Mouse (Mus musculus): ENCODE data around the gene Sik1. TPM values are rescaled to one million over a fixed set of nuclear protein-coding genes. Genes with fewer than 3 reads are reported as not detected.

The Sik1 gene
- polyA plus RNA-seq, 1 experiment: 14.1 TPM

- DNase-seq (ENCODE audit: extremely low spot score in 1 of 2, low spot score in 1 of 2): no peak
These were observed 21.6 kb upstream of the Sik1 start for GRCm38 (mm10) chr17:31877181-31877581.

DNA sequence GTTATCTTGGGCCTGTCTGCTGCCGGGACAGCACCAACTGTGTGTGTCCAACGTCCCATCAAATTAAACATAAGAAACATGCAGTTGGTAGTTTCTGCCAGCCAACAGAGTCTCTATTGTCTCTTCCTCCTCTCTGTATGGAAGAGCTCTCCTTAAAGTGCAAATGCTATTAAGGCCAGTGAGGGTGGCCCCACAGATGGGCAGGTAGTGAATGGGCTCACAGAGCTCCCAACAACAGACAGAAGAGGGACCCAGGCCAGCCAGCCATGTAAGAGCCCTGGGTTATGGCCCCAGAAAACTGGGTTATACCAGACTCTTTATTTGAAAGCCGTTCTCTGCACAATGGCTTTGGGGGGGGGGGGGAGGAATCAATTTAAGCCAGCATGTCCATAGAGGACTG lies 21.2 kb upstream of the Sik1 start:
- no peak for DNase-seq (ENCODE audit: extremely low spot score in 1 of 2, low spot score in 1 of 2)

- no peak for DNase-seq (ENCODE audit: extremely low spot score in 1 of 2, low spot score in 1 of 2)
These were observed 19.8 kb upstream of the Sik1 start for GRCm38 (mm10) chr17:31875326-31875930.

DNA sequence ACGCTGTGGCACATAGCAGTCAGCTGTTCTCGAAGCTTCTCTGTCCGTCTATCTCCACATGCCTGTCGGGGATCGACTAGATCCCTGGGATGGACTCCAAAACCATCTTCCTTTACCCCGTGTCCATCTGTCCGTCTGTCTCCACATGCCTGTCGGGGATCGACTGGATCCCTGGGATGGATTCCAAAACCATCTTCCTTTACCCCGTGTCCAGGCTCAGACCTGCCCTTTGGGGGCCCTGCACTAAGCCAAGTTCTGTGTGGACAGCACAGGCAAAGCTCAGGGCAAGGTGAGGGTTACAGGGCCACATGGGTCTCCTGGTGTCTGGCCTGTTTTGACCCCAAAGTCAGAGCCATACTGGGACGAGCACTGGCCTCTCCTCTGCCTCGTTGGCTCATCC lies 19.1 kb upstream of the Sik1 start:
- DNase-seq (ENCODE audit: extremely low spot score in 1 of 2, low spot score in 1 of 2): no peak

DNA sequence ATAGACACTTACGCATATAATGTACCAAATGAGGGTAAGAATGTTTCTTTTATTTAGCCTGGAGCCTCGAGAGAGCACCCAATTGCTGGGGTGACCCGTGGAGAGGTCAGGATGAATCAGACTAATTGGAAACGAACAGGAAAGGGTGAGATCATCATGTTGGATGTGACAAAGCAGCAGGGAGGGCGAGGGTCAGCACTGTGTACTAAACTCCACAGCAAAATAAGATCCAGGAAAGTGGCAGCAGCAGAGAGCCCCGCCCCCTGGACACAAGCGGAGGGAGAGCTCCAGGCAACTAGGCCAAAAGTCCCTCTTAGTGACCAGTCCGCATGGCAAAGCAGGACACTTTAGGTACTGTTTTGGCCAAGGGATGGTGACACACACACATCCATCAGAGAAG lies 18.4 kb upstream of the Sik1 start:
- no peak for DNase-seq (ENCODE audit: extremely low spot score in 1 of 2, low spot score in 1 of 2)

GRCm38 (mm10) chr17:31873185-31873870 lies 17.7 kb upstream of the Sik1 start:
- DNase-seq (ENCODE audit: extremely low spot score in 1 of 2, low spot score in 1 of 2): no peak

DNA sequence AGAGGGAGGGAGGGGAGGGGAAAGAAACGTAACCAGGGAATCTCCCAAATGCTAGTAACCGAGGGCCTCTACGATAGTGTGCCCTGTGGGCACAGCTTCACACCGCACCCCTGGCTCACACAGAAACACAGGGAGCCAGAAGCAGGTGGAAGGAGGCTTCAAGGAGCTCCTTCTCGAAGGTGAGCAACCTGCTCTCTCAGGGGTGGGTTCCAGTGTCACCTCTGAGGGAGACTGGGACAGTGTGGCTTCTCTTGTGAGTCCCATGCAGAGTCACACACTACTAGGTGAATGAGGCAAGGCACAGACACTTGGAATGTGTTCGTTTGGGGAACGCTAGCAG lies 17.2 kb upstream of the Sik1 start:
- no peak for DNase-seq (ENCODE audit: extremely low spot score in 1 of 2, low spot score in 1 of 2)

- DNase-seq (ENCODE audit: extremely low spot score in 1 of 2, low spot score in 1 of 2): no peak
These were observed 16.6 kb upstream of the Sik1 start for GRCm38 (mm10) chr17:31871968-31872825.

GRCm38 (mm10) chr17:31870931-31871421 lies 15.4 kb upstream of the Sik1 start:
- no peak for DNase-seq (ENCODE audit: extremely low spot score in 1 of 2, low spot score in 1 of 2)

DNA sequence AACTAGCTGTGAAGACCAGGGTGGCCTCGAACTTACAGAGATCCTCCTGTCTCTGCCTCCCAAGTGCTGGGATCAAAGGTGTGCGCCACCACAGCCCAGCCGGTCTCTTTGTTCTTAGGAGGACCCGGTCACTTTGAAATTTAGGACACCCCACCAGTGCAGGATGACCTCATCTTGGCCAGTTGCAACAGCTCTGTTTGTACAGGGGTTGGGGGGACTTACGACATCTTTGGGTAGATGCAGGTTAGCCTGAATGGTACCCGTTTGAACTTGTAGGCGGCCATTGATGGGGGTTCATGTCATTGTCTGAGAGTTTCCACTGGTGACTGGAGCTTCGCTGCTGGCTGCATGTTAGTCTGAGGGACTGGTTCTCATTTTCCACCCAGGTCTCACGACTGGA lies 14.8 kb upstream of the Sik1 start:
- no peak for DNase-seq (ENCODE audit: extremely low spot score in 1 of 2, low spot score in 1 of 2)

GRCm38 (mm10) chr17:31868076-31868475 lies 12.5 kb upstream of the Sik1 start:
- no peak for DNase-seq (ENCODE audit: extremely low spot score in 1 of 2, low spot score in 1 of 2)

GRCm38 (mm10) chr17:31867061-31867460 lies 11.5 kb upstream of the Sik1 start:
- DNase-seq (ENCODE audit: extremely low spot score in 1 of 2, low spot score in 1 of 2): no peak

GRCm38 (mm10) chr17:31865636-31866035 lies 10.0 kb upstream of the Sik1 start:
- no peak for DNase-seq (ENCODE audit: extremely low spot score in 1 of 2, low spot score in 1 of 2)

DNA sequence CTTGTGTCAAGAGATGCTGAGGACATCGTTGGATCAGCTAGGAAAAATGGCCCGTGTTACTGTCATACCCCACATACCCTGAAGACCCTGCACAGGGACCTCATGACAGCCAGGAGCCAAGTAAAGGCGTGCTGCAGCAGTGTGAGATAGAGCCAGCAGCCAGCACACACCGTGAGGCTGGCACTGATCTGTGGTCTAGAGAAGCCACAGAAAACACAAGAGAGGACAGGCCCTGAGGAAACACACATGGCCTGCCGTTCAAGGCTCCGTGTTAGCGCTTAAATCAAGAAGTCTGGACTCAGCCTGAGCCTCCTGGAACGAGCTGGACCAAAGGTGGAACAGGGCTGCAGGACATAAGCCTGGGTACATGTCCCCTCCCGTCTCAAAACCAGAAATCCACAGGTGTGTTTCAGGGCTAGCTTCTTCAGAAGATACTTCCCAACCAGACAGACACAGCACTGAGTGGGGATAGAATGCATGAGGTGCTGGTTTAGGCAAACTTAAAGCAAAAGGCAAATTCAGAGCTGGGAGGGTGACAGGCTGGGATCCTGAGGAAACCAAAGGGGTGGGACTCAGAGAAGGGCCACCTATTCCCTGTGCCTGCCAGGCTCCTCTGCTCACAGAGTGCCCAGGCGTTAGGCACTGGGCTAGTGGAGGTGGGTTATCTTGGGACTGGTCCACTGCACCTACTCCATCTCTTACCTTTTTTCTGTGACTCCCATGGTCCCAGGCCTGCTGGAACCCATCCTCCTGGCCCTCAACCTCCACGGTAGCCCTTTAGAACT lies 9.3 kb upstream of the Sik1 start:
- no peak for DNase-seq (ENCODE audit: extremely low spot score in 1 of 2, low spot score in 1 of 2)

- DNase-seq (ENCODE audit: extremely low spot score in 1 of 2, low spot score in 1 of 2): no peak
These were observed 7.7 kb upstream of the Sik1 start for GRCm38 (mm10) chr17:31863151-31863815.

GRCm38 (mm10) chr17:31862136-31862535 lies 6.5 kb upstream of the Sik1 start:
- no peak for DNase-seq (ENCODE audit: extremely low spot score in 1 of 2, low spot score in 1 of 2)

DNA sequence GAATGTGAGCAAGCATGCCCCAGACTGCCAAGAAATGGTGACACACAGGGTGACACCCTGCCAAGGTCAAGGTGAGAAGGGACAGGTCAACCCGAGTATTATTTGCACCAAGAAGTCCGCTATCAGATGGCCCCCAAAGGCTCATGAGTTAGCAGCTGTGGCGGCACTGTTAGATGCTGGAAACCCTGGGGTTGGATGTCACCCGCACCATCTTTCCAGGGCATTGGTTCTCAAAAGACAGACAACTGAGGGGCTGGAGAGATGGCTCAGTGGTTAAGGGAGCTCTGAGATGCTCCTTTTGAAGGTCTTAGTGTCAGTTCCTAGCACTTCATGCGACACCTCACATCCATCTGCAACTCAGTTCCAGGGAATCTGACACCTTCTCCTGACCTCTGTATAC lies 6.1 kb upstream of the Sik1 start:
- no peak for DNase-seq (ENCODE audit: extremely low spot score in 1 of 2, low spot score in 1 of 2)

- DNase-seq (ENCODE audit: extremely low spot score in 1 of 2, low spot score in 1 of 2): no peak
These were observed 5.3 kb upstream of the Sik1 start for GRCm38 (mm10) chr17:31860856-31861255.

DNA sequence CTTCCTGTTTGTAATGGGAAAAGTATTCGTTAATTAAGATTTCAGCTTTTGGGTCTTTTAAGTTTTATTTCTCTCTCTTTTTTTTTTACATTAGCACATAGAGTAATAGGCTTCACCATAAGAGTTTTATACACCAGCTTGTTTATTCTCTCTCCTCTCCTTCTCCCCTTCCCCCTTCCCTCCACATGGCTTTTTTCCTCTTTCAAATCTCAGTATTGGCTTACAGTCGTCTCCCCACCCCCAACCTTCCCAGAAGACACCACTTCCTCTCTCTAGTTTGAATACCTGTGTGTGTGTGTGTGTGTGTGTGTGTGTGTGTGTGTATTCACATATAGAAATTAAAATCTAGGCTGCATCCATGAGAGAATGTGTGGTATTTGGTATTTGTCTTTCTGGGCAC lies 3.8 kb upstream of the Sik1 start:
- DNase-seq (ENCODE audit: extremely low spot score in 1 of 2, low spot score in 1 of 2): no peak

GRCm38 (mm10) chr17:31858786-31859185 lies 3.2 kb upstream of the Sik1 start:
- no peak for DNase-seq (ENCODE audit: extremely low spot score in 1 of 2, low spot score in 1 of 2)
